ENCODE assay signal across 8 mouse cellular contexts in the genomic region with DNA sequence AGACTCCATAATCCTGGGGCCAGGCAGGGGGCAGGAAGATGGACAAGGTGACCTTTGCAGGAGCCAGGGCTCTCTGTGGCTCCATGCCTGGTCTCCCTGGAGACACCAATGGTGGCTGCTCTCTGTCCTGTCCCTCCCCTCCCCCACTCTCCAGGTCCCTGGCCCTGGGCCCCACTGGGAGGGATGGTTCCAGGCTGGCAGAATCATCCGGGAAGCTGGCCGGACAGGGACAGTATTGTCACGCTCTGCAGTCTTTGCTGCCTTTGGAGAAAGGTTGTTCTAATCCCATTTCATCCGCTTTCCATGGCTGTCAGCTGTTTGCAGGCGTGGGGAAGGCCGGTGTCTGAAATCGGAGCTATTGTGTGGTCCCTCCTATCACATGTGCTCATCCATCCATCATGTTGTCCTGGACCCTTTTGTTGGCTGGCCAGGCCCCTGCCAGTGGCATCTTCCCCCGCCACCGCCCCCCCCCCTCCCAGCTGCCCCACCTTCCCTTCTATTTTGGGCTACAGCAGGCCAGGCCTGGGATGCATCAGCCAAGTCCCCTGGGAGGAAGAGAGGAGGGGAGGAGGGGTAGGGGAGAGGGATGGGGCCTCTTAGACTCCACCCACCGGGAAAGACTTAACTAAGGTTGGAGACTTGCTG. TPM values are rescaled to one million over a fixed set of nuclear protein-coding genes. Genes with fewer than 3 reads are reported as not detected.
DNase-seq lines count a peak whose midpoint lies in the region.

No protein-coding gene starts in this region.

- DNase-seq in left cerebral cortex, postnatal 4 days: peak; percentile 78
- DNase-seq in left cerebral cortex, adult 8-10 months (ENCODE audit: low spot score in 2 of 2): no peak
- peak; percentile 87 for DNase-seq in embryo, embryonic 9.5 days (ENCODE audit: extremely low spot score)
- peak; percentile 41 to 45 for DNase-seq in heart, postnatal 10 days
- peak; percentile 8 to 31 for DNase-seq in lung, postnatal 4 days
- no peak for DNase-seq in urinary bladder, postnatal 14 days (ENCODE audit: low spot score)
- no peak for DNase-seq in T-cell, adult 2 months (ENCODE audit: low spot score)
- DNase-seq in c-Kit-positive CD71-positive TER-119-positive erythroid progenitor cells, embryonic 14.5 days (ENCODE audit: low spot score): no peak

- intact Hi-C loops in left cerebral cortex, postnatal 4 days (cut with DNase I): no loop called here
- intact Hi-C loops in heart, postnatal 10 days (cut with DNase I): no loop called here

RNA-seq across cellular contexts. Expression of gene Sdk2, which starts 26.3 kb away (rescaled TPM):
- total RNA-seq in left cerebral cortex, postnatal 4 days (2021): 10 to 100 TPM; 23.8 to 24.8 TPM
- total RNA-seq in left cerebral cortex, adult 8-10 months (2022): 10 to 100 TPM; 21.2 to 29.6 (median 25.5) TPM
- 1 to 10 TPM; 5.0 to 5.3 TPM for total RNA-seq in heart, postnatal 10 days (2021)

Comparison
In these comparisons a context has a peak if more than half of its experiments do, and no peak if none do; other contexts are left out.
1. DNase-seq: peak in left cerebral cortex, postnatal 4 days (single experiment), embryo, embryonic 9.5 days (single experiment), heart, postnatal 10 days (2 of 2) and lung, postnatal 4 days (2 of 2); none in left cerebral cortex, adult 8-10 months (0 of 2), urinary bladder, postnatal 14 days (single experiment), T-cell, adult 2 months (single experiment) and c-Kit-positive CD71-positive TER-119-positive erythroid progenitor cells, embryonic 14.5 days (single experiment).